Mouse (Mus musculus): Measurements from ENCODE around the gene Bcap29.

DNA sequence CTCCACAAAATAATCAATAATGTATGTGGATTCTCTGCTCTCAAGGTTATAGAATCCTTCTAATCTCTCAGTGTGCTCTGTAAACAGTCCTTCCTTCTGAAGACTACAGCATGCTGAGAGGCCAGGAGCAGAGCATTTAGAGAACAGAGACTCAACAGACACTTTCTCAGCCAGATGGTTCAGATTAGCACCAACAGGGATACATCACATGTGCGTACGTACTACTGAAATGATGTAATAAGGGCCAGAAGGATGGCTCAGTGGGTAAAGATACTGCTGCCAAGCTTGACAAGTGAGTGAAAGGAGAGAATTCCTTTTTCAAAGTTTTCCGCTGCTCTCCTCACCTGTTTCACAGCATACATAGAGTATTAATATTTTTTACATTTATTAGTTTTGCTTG lies 29.6 kb downstream of the Bcap29 start:
- no peak for TF ChIP-seq CTCF (IDR thresholded peaks at IDR 0.05; ENCODE audit: control insufficient read depth, insufficient read depth, insufficient read length)
- no peak for TF ChIP-seq MAX (IDR thresholded peaks at IDR 0.05)
- TF ChIP-seq MYOD1 (IDR thresholded peaks at IDR 0.05; ENCODE audit: control insufficient read depth, insufficient read length, low read depth): no peak
- no peak for TF ChIP-seq MYOG (IDR thresholded peaks at IDR 0.05; ENCODE audit: control insufficient read depth, extremely low read depth, insufficient read length)
- no peak for TF ChIP-seq USF1 (IDR thresholded peaks at IDR 0.05; ENCODE audit: low read depth)
- no peak for TF ChIP-seq CEBPB (IDR thresholded peaks at IDR 0.05; ENCODE audit: low read depth)

All from C2C12 (cell line).